Mouse (Mus musculus): ENCODE measurements around the gene Dock2.

Dock2 gene

DNA sequence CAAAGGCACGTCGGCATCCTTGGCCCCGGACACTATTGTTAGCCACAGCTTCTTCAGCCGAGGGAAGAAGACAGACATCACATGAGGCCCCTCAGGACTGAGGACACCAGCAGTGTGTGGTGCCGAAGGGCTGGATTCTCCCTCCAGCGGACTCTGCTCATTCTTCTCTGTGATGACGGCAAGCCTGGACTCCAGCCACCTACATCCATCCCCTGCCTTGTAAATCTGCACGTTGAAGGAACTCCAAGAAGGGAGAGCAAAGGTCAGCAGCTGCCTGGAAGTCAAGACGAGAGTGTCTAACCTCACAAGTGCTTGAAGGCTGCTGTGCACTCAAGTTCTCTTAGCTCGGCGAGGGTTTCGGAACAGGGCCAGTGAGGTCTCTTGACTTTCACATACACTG, 428.3 kb downstream of the Dock2 start:
- no peak for DNase-seq (ENCODE audit: inconsistent age in 2 of 2, low spot score in 1 of 2)

DNA sequence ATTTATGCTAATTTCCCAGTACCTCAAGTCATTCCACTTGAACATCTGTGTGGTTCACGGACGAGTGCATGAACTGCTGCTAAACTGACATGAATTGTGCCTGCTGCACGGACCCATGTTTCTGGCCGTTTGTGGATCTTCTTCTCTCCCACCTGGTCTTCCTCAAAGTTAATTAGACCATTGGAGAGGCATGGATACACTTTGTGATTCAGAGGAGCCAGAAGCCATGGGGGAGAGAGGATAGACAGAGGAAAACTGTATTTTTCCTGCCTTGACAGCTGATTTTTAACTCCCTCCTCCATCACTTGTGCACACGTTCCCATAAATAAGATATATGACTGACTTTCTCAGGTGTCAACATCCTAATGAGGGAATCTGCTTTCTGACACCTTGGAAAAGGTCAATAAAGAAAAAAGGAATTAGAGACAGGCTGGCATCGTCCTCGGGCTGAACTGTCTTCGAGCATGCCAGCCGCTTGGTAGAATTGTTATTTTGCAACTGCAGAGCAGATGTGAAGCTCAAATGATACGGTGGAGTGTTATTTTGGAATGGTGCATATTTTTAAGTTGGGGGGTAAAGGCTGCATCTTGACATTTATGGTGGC, 434.1 kb downstream of the Dock2 start:
- no peak for DNase-seq (ENCODE audit: inconsistent age in 2 of 2, low spot score in 1 of 2)

GRCm38 (mm10) chr11:34348287-34348918, 435.3 kb downstream of the Dock2 start:
- peak; percentile 49 to 82 for DNase-seq (ENCODE audit: inconsistent age in 2 of 2, low spot score in 1 of 2)

DNA sequence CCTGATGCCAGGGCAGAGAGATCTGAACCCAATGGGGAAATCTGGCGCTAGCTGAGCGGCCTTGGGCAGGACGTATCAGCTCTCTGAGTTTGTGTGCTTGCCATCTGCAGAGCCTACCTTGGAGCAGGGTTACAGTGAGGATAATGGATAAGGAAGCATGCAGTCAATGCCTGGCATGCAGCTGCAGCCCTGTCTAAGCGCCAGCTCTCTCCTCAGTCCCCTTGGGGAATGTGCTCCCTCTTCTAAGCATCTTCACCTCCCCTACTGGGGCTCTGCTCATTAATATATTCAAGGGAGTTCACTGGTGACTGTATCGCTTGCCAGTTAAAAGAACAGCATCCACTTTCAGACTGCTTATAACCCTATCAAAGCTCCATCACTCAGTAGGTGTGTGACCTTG, 439.4 kb downstream of the Dock2 start:
- DNase-seq (ENCODE audit: inconsistent age in 2 of 2, low spot score in 1 of 2) = peak in 1 of 2 experiments; percentile 6

- DNase-seq (ENCODE audit: inconsistent age in 2 of 2, low spot score in 1 of 2) = peak in 1 of 2 experiments; percentile 51
These were observed 439.9 kb downstream of the Dock2 start for GRCm38 (mm10) chr11:34343742-34344307.

DNA sequence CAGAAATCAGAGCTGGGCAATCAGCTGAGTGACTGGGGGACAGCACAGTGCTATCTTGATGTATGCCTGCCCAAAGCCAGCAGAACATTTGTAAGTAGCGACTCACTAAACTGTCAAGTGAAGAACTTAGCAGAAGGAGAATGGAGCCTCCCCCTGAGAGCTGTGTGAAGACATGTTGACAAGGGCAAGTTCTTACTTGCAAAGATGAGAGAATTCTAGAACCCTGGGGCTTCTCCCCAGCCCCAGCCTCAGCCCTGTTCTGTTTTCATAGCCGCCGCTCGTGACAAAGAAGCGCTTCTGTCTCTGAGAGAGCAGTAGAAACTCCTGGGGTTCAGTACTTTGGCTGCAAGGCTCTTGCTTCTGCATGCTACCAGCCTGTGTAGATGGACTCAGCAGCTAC, 444.0 kb downstream of the Dock2 start:
- no peak for DNase-seq (ENCODE audit: inconsistent age in 2 of 2, low spot score in 1 of 2)

DNA sequence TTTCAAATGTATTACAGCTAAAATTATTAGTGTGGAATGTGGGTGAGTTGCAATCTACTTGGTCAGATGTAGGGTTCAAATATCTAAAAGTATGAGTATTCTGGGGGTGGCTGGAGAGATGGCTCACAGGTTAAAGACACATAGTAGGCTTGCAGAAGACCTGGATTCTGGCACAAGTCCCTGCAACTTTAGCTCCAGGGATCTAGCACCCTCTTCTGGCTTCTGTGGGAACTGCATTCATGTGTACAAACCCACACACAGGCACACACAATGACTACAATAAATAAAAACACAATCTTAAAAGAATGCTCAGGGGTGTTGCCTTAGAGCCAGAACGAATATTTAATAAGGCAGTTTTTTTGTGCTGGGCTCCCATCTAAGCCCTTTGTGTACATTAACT, 445.8 kb downstream of the Dock2 start:
- no peak for DNase-seq (ENCODE audit: inconsistent age in 2 of 2, low spot score in 1 of 2)

DNA sequence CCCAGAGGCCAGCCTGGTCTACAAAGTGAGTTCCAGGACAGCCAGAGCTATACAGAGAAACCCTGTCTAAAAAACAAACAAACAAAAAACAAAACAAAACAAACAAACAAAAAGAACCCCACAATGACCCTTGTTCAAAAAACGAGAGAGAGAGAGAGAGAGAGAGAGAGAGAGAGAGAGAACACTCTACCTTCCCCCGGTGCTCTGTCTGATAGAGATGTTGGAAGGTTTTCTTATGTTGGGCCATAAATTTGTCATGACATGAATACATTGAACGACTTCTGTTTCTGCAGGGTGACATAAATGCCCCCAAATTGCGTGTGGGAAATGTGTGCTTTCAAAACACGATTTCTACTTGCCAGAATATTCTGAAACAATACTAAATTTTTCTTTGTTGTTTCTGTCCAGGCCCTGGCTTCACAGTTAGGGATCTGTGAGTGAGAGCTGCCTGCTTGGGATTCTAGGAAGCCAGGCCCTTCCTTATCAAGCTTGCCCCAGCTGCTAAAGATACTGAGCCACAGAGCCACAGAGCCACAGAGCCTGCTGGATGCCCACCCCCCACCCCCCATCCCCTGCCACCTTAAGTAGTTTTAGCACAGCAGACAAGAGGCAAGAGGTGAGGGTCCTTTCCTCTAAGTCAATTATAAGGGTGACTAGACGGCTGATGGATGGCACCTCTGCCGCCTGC, 451.2 kb downstream of the Dock2 start:
- no peak for DNase-seq (ENCODE audit: inconsistent age in 2 of 2, low spot score in 1 of 2)

GRCm38 (mm10) chr11:34323664-34324063, 460.0 kb downstream of the Dock2 start:
- DNase-seq (ENCODE audit: inconsistent age in 2 of 2, low spot score in 1 of 2) = no peak

GRCm38 (mm10) chr11:34319282-34319681, 464.4 kb downstream of the Dock2 start:
- no peak for DNase-seq (ENCODE audit: inconsistent age in 2 of 2, low spot score in 1 of 2)

DNA sequence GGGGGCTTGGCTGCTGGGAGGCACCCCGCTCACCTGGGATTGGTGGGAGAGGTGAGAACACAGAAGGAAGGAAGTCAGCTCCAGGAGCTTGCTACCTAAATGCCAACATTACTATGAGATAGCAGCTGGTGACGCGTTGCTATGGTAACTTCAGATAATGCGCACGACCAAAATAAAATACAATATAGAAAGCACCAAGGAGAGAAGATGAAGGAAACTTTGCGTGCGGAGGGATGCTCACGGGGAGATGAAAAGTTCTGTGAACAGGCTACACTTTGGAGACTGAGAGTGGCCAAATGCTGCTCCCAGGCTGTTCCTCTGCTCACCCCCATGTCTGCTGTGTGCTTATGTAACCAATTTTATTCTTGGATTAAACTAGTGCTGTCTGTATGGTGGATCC, 466.7 kb downstream of the Dock2 start:
- DNase-seq (ENCODE audit: inconsistent age in 2 of 2, low spot score in 1 of 2) = no peak

GRCm38 (mm10) chr11:34316176-34316575, 467.5 kb downstream of the Dock2 start:
- no peak for DNase-seq (ENCODE audit: inconsistent age in 2 of 2, low spot score in 1 of 2)

- DNase-seq (ENCODE audit: inconsistent age in 2 of 2, low spot score in 1 of 2) = no peak
These were observed 468.3 kb downstream of the Dock2 start for GRCm38 (mm10) chr11:34315383-34315782.

- DNase-seq (ENCODE audit: inconsistent age in 2 of 2, low spot score in 1 of 2) = peak in 1 of 2 experiments; percentile 68
These were observed 468.9 kb downstream of the Dock2 start, which contains the start of gene Fam196b for GRCm38 (mm10) chr11:34314534-34315379. Gene Fam196b (plus strand): TSS chr11:34314822.

DNA sequence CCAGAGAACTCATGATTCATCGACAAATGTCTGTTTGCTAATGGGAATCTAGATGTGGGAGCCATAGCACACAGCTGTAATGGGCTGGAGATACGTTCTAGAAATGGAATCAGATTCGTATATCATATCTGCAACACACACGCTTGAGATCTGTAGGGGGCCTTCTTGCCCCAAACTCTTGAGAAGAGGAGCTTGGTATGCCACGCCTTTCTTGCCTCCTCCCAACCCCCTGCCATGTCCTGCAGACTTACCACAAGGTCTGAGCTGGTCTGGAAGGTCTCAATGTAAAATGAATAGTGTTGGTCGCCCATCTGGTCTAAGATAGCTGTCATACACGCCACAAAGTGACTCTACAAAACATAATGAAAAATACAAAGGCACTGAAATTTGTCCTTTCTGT, 471.5 kb downstream of the Dock2 start:
- no peak for DNase-seq (ENCODE audit: inconsistent age in 2 of 2, low spot score in 1 of 2)

DNA sequence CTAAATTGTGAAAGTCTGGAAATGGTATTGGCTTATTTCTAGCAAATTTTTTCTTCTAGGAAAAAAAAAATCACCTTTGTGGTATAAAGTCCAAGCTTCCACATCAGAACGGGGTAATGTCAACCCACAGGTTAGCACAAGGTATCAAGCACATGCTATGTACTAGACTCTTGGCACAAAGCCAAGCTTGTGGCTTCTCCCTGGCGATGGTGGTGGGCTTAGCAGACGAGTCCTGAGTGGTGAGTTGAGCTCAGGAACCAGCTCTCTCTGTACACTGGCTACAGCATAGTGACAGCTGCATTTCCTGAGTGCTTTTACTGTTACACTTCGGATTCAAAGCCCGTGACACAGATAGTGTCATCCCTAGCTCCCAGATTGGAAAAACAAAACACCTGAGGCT, 472.0 kb downstream of the Dock2 start:
- DNase-seq (ENCODE audit: inconsistent age in 2 of 2, low spot score in 1 of 2) = no peak

- DNase-seq (ENCODE audit: inconsistent age in 2 of 2, low spot score in 1 of 2) = no peak
These were observed 474.3 kb downstream of the Dock2 start for GRCm38 (mm10) chr11:34309360-34309759.

DNA sequence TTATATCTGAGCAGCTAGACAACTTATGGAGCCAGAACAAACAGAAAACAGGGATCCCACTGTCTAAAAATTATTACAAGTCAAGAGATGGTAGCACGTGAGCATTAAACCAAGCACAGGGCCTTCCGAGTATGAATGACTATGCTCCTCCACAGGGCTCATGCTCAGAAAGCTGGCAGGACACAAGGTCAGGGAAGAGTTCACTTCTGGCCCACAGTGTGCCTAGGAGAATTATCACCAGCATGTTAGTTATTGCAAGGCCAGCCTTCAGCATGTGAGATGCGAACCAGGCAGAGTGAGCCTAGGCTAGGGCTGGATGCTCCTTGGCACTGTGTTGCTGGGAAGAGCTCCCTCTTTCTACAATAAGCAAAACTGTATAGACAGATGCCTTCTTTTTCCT, 475.0 kb downstream of the Dock2 start:
- peak; percentile 56 to 78 for DNase-seq (ENCODE audit: inconsistent age in 2 of 2, low spot score in 1 of 2)

DNA sequence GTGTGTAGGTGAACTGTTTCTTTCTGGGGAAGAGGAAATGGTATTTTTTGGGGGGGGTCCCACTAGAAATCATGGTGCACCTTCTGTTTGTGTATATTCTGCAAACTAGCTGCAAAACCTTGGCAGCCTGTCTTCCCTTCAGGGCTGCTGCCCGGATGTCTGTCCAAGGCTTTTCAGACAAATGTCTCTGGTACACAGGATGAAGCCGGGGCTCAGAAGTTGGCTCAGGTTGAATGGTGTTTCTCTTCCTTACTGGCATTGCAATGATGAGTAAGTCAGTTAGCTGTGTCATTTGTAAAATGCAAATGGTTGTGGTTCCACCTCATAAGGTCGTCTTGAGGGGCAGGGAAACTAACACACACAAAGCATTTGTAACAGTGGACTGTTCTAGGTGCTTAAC, 477.5 kb downstream of the Dock2 start:
- DNase-seq (ENCODE audit: inconsistent age in 2 of 2, low spot score in 1 of 2) = peak; percentile 31 to 70

- DNase-seq (ENCODE audit: inconsistent age in 2 of 2, low spot score in 1 of 2) = no peak
These were observed 483.6 kb downstream of the Dock2 start for GRCm38 (mm10) chr11:34300064-34300463.

DNA sequence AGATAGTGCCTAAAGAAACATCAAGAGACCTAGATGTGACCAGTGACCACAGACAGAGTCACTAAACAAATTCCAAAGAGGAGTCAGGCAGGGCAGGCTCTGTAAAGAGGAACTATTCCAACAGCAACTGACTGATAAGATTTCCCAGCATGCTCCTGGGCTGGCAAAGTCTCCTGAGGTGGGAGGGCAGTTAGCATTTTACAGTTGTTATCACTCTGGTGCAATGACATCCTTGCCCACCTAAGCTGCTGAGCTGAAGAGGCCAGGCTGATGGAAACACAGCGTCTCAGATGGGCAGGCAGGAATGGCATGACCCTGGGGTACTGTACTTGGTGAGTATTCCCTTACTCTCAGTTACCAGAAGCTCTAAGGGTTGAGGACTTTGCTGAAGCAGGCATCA, 484.1 kb downstream of the Dock2 start:
- DNase-seq (ENCODE audit: inconsistent age in 2 of 2, low spot score in 1 of 2) = no peak

Data from adrenal gland, adult (tissue).